Mouse (Mus musculus): ENCODE data around the gene Dnm1. TPM values are rescaled to one million over a fixed set of nuclear protein-coding genes. Genes with fewer than 3 reads are reported as not detected.

The Dnm1 gene
- polyA plus RNA-seq, 1 experiment: 10.7 TPM

- Histone ChIP-seq H3K4me1 (replicated peaks; ENCODE audit: control insufficient read depth, insufficient read depth, low read length) (no peaks in the 10 kb centered on the region), H3K27me3 (ENCODE audit: control insufficient read depth, insufficient read depth, low read length) (no peaks in the 10 kb centered on the region), H3K4me3 (ENCODE audit: control insufficient read depth, insufficient read depth, low read length) (no peak overlapping the region), H3K36me3 (ENCODE audit: control insufficient read depth, insufficient read depth, low read length) (peaks cover 27% of the 10 kb centered on the region), H3K27ac (ENCODE audit: control insufficient read depth, insufficient read depth, low read length) (no peak overlapping the region)
- TF ChIP-seq CTCF (IDR thresholded peaks at IDR 0.05; ENCODE audit: borderline replicate concordance, control insufficient read depth, extremely low read depth, insufficient read depth, low read length, poor library complexity) (no peak), POLR2A (IDR thresholded peaks at IDR 0.05; ENCODE audit: control insufficient read depth, extremely low read depth, insufficient read depth, low read length, poor library complexity) (no peak)
- 87% methylated on average over 3 of the region's 3 CpGs for WGBS
- no peak for DNase-seq
Observed at GRCm38 (mm10) chr2:32275823-32276222, 77.3 kb downstream of the Dnm1 start.

GRCm38 (mm10) chr2:32260635-32261034, 92.5 kb downstream of the Dnm1 start:
- H3K4me1 ChIP-seq (replicated peaks; ENCODE audit: control insufficient read depth, insufficient read depth, low read length): peaks cover 10% of the 10 kb centered on the region
- TF ChIP-seq CTCF (IDR thresholded peaks at IDR 0.05; ENCODE audit: borderline replicate concordance, control insufficient read depth, extremely low read depth, insufficient read depth, low read length, poor library complexity): no peak
- no peak for TF ChIP-seq POLR2A (IDR thresholded peaks at IDR 0.05; ENCODE audit: control insufficient read depth, extremely low read depth, insufficient read depth, low read length, poor library complexity)
- no peaks in the 10 kb centered on the region for H3K27me3 ChIP-seq (ENCODE audit: control insufficient read depth, insufficient read depth, low read length)
- DNase-seq: peak; percentile 71
- H3K36me3 ChIP-seq (ENCODE audit: control insufficient read depth, insufficient read depth, low read length): peaks cover 12% of the 10 kb centered on the region
- 30% methylated on average over 4 of the region's 4 CpGs for WGBS
- no peak overlapping the region for H3K4me3 ChIP-seq (ENCODE audit: control insufficient read depth, insufficient read depth, low read length)
- no peak overlapping the region for H3K27ac ChIP-seq (ENCODE audit: control insufficient read depth, insufficient read depth, low read length)

- peaks cover 12% of the 10 kb centered on the region for H3K36me3 ChIP-seq (ENCODE audit: control insufficient read depth, insufficient read depth, low read length)
- peak; percentile 89 for DNase-seq
- H3K4me3 ChIP-seq (ENCODE audit: control insufficient read depth, insufficient read depth, low read length): peak within 1 kb of the TSS; percentile 72
- peaks cover 10% of the 10 kb centered on the region for H3K4me1 ChIP-seq (replicated peaks; ENCODE audit: control insufficient read depth, insufficient read depth, low read length)
- H3K27ac ChIP-seq (ENCODE audit: control insufficient read depth, insufficient read depth, low read length): no peak within 1 kb of the TSS
- no peaks in the 10 kb centered on the region for H3K27me3 ChIP-seq (ENCODE audit: control insufficient read depth, insufficient read depth, low read length)
- TF ChIP-seq CTCF (IDR thresholded peaks at IDR 0.05; ENCODE audit: borderline replicate concordance, control insufficient read depth, extremely low read depth, insufficient read depth, low read length, poor library complexity) (no peak), POLR2A (IDR thresholded peaks at IDR 0.05; ENCODE audit: control insufficient read depth, extremely low read depth, insufficient read depth, low read length, poor library complexity) (peak; percentile 75)
- 1% methylated on average over 59 of the region's 59 CpGs for WGBS
Observed at GRCm38 (mm10) chr2:32259657-32260417, 93.3 kb downstream of the Dnm1 start, which contains the start of gene Uck1. Uck1 (minus strand) TSS chr2:32260159.

DNA sequence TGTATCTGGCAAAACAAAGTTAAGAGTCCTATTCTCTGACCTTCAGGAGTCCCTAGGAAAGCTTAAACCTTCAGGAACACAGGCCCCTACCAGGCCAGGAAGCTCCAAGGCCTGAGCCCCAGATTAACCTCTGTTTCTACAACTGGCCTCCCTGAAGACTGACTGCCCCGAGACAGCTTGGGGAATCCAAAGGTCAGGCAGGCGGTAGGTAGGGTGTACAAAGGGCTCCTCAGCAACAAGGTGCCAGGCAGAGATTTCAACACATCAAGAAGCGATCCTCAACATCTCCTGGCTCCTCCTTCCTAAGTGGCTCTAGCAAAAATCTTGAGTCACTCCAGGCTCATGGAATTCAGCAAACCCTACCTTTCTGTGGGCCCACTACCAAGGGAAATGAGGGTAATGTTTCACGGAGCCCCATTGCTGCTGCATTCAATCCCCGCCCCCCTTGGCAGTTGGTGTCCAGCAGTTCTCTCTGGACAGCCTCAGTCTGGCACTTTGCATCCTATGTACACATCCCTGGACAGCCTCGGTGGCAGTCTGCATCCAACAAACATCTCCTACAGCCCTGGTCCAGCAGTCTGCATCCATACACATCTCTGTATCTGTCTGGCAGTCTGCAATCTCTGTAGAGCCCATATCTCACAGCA, 94.1 kb downstream of the Dnm1 start:
- Histone ChIP-seq H3K27me3 (ENCODE audit: control insufficient read depth, insufficient read depth, low read length) (no peaks in the 10 kb centered on the region), H3K4me3 (ENCODE audit: control insufficient read depth, insufficient read depth, low read length) (peak overlapping the region; percentile 72), H3K36me3 (ENCODE audit: control insufficient read depth, insufficient read depth, low read length) (peaks cover 12% of the 10 kb centered on the region), H3K27ac (ENCODE audit: control insufficient read depth, insufficient read depth, low read length) (no peak overlapping the region), H3K4me1 (replicated peaks; ENCODE audit: control insufficient read depth, insufficient read depth, low read length) (peaks cover 10% of the 10 kb centered on the region)
- TF ChIP-seq POLR2A (IDR thresholded peaks at IDR 0.05; ENCODE audit: control insufficient read depth, extremely low read depth, insufficient read depth, low read length, poor library complexity) (no peak), CTCF (IDR thresholded peaks at IDR 0.05; ENCODE audit: borderline replicate concordance, control insufficient read depth, extremely low read depth, insufficient read depth, low read length, poor library complexity) (no peak)
- no peak for DNase-seq
- 63% methylated on average over 6 of the region's 6 CpGs for WGBS

Other genes starting within 250 kb of the Dnm1 start
- 104 and 134 TPM in 2 replicates for gene Prrc2b, start 202.3 kb downstream of the Dnm1 start, polyA plus RNA-seq (2012; rRNA removed)
- 36.4 and 42.1 TPM in 2 replicates for gene Pomt1, start 116.7 kb downstream of the Dnm1 start, polyA plus RNA-seq (2012; rRNA removed)
- gene Uck1, start 93.2 kb downstream of the Dnm1 start, polyA plus RNA-seq (2012; rRNA removed): 109 and 127 TPM in 2 replicates
- gene Golga2, start 66.0 kb downstream of the Dnm1 start, polyA plus RNA-seq (2012; rRNA removed): 36.6 and 37.5 TPM in 2 replicates
- 147 and 168 TPM in 2 replicates for gene Swi5, start 65.3 kb downstream of the Dnm1 start, polyA plus RNA-seq (2012; rRNA removed)
- 517 and 528 TPM in 2 replicates for gene Ciz1, start 1.0 kb downstream of the Dnm1 start, polyA plus RNA-seq (2012; rRNA removed)
- 192 and 257 TPM in 2 replicates for gene 1110008P14Rik, start 28.6 kb upstream of the Dnm1 start, polyA plus RNA-seq (2012; rRNA removed)
- 23.8 and 27.3 TPM in 2 replicates for gene Lcn2, start 34.9 kb upstream of the Dnm1 start, polyA plus RNA-seq (2012; rRNA removed)
- gene Ptges2, start 42.6 kb upstream of the Dnm1 start, polyA plus RNA-seq (2012; rRNA removed): 17.9 and 24.7 TPM in 2 replicates
- gene Naif1, start 97.1 kb upstream of the Dnm1 start, polyA plus RNA-seq (2012; rRNA removed): 8.8 and 9.2 TPM in 2 replicates
- 25.3 and 29.3 TPM in 2 replicates for gene Slc25a25, start 98.1 kb upstream of the Dnm1 start, polyA plus RNA-seq (2012; rRNA removed)
- 57.4 and 66.7 TPM in 2 replicates for gene Fam102a, start 182.0 kb upstream of the Dnm1 start, polyA plus RNA-seq (2012; rRNA removed)
- gene Dpm2, start 217.5 kb upstream of the Dnm1 start, polyA plus RNA-seq (2012; rRNA removed): 158 and 173 TPM in 2 replicates
- gene Pip5kl1, start 221.5 kb upstream of the Dnm1 start, polyA plus RNA-seq (2012; rRNA removed): 0.92 and 1.1 TPM in 2 replicates
- gene 9430097D07Rik, start 222.3 kb upstream of the Dnm1 start, polyA plus RNA-seq (2012; rRNA removed): not detected in 2 replicates
- gene St6galnac4, start 233.8 kb upstream of the Dnm1 start, polyA plus RNA-seq (2012; rRNA removed): 29.3 and 34.1 TPM in 2 replicates
- 18.1 and 25.9 TPM in 2 replicates for gene St6galnac6, start 246.4 kb upstream of the Dnm1 start, polyA plus RNA-seq (2012; rRNA removed)

Data from thymus, adult 2 months (tissue).